Mouse (Mus musculus): Measurements from ENCODE around the gene Rragd. TPM values are rescaled to one million over a fixed set of nuclear protein-coding genes. Genes with fewer than 3 reads are reported as not detected.
"Not testable (repeated sequence)": the region's sequence is repeated elsewhere in the genome, so short reads cannot be mapped to it uniquely, and the experiment has no call there.

The Rragd gene
- polyA plus RNA-seq, 1 experiment from 2014 or later: 22.5 TPM

DNA sequence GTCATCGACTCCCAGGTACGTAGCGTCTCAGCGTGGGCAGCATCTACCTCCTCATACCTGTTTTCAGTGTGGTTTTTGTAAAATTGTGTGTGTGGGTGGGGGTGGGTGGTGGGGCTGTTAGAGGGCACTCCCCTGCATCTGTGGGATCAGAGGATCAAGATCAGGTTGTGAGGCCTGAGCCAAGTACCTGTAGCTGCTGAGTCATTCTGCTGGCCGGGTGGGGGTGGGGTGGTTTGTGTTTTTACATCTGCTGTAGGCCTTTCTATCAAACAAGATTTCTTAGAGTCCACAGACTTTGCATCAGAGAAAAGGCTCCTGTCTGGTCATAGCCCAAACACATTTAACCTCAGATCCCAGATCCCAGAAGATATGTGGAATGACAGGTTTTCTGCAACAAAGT lies 13.2 kb downstream of the Rragd start:
- H3K27me3 ChIP-seq (replicated peaks; ENCODE audit: low read depth, poor library complexity, severe bottlenecking): no peaks in the 10 kb centered on the region
- DNase-seq (ENCODE audit: low spot score): no peak
- H3K27ac ChIP-seq (replicated peaks): no peak overlapping the region
- 92% methylated on average over 5 of the region's 5 CpGs for WGBS
- H3K9me3 ChIP-seq: 0 out of 2 replicates have a peak, but pooled peaks cover 3% of the 10 kb centered on the region
- no peaks in the 10 kb centered on the region for H3K4me1 ChIP-seq
- peaks cover 25% of the 10 kb centered on the region for H3K36me3 ChIP-seq (replicated peaks)
- no peak overlapping the region for H3K4me3 ChIP-seq

DNA sequence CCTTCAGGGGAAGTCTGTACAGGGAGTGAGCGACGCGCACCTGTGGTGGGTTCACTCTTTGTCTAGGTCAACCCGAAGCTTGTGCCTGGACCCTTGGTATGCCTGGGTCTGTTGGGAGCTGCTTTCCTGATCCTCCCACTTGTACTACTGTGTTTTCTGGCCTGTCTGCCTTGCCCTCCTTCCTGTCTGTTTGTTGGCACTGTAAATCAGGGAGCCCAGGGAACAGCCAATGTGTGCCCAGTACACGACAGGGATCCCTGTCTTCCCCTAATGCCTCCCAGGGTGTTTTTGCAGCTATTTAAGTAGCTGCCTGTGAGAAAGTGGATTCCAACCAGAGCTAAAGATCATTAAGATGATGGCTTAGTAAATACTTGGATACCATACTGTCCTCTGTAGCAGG lies 14.7 kb downstream of the Rragd start:
- 89% methylated on average over 5 of the region's 5 CpGs for WGBS
- Histone ChIP-seq H3K9me3 (0 out of 2 replicates have a peak, but pooled peaks cover 3% of the 10 kb centered on the region), H3K27me3 (replicated peaks; ENCODE audit: low read depth, poor library complexity, severe bottlenecking) (no peaks in the 10 kb centered on the region), H3K4me1 (no peaks in the 10 kb centered on the region), H3K4me3 (no peak overlapping the region), H3K27ac (replicated peaks) (no peak overlapping the region), H3K36me3 (replicated peaks) (peaks cover 25% of the 10 kb centered on the region)
- no peak for DNase-seq (ENCODE audit: low spot score)

DNA sequence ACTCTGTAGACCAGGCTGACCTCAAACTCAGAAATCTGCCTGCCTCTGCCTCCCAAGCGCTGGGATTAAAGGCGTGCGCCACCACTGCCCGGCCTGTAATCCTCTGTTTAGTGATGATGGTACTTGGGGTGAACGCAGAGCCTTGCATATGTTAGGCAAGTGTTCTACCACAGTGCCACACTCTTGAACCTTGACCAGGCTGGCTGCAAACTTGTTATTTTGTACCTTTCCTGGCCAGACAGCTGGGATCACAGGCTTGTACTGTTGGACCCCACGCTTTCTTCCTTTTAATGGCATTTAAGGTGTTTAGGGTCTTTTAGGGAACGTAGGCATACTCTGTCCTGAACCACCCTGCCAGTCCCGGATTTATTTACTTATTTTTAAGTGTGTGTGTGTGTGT lies 16.2 kb downstream of the Rragd start:
- no peak overlapping the region for H3K27ac ChIP-seq (replicated peaks)
- H3K36me3 ChIP-seq (replicated peaks): peaks cover 30% of the 10 kb centered on the region
- H3K9me3 ChIP-seq: 0 out of 2 replicates have a peak, but pooled peaks cover 2% of the 10 kb centered on the region
- no peak for DNase-seq (ENCODE audit: low spot score)
- no peaks in the 10 kb centered on the region for H3K4me1 ChIP-seq
- no peaks in the 10 kb centered on the region for H3K27me3 ChIP-seq (replicated peaks; ENCODE audit: low read depth, poor library complexity, severe bottlenecking)
- no peak overlapping the region for H3K4me3 ChIP-seq
- 94% methylated on average over 8 of the region's 8 CpGs for WGBS

DNA sequence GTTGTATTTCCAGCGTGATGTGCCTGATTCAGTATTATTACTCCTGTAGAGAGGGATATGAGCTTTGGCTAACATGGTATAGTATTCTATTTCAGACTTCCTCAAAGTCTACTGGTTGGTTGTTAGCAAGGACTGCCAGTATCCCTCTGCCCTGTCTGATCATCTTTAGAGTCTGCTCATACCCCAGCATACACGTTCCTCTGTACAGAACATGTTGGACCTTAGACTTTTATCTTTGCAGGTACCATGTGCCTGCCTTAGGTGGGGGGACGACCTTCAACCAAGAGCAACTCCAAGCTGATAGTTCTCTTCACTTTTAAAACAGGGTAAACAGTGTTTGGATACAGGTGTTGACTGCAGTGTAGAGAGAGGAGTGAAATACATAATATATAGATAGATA lies 19.2 kb downstream of the Rragd start:
- Histone ChIP-seq H3K9me3 (no peaks in the 10 kb centered on the region), H3K4me1 (no peaks in the 10 kb centered on the region), H3K27ac (replicated peaks) (no peak overlapping the region), H3K27me3 (replicated peaks; ENCODE audit: low read depth, poor library complexity, severe bottlenecking) (no peaks in the 10 kb centered on the region), H3K4me3 (no peak overlapping the region), H3K36me3 (replicated peaks) (peaks cover 46% of the 10 kb centered on the region)
- DNase-seq (ENCODE audit: low spot score): no peak
- WGBS: 88% methylated on average over 3 of the region's 3 CpGs

DNA sequence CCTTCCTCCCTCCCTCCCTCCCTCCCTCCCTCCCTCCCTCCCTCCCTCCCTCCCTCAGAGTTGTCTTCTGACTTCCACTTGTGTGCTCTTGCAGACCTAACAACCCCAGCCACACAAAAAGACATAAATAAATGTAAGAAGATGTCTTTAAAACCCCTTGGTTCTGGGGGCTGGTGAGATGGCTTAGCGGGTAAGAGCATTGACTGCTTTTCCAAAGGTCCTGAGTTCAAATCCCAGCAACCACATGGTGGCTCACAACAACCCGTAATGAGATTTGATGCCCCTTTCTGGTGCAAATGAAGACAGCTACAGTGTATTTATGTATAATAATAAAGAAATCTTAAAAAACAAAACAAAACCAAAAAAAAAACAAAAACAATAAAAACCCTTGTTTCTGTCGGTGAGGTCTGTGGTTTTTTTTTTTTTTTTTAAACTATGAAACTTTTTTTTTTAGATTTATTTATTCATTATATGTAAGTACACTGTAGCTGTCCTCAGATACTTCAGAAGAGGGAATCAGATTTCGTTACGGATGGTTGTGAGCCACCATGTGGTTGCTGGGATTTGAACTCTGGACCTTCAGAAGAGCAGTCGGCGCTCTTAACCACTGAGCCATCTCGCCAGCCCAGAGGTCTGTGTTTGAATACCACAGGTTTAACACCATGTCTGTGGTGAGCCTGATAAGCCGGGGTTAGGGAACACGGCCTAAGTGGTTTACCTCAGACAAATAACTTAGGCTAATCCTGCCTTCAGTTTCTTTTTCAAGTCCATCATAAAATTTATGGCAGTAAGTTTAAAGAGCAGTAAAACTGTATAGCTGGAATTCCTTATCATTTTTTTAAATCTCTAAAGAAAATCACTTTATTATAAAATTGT lies 23.0 kb downstream of the Rragd start:
- not testable (repeated sequence) for DNase-seq (ENCODE audit: low spot score); H3K27me3 ChIP-seq (replicated peaks; ENCODE audit: low read depth, poor library complexity, severe bottlenecking); H3K27ac ChIP-seq (replicated peaks); H3K4me3 ChIP-seq; H3K4me1 ChIP-seq; H3K9me3 ChIP-seq
- H3K36me3 ChIP-seq (replicated peaks): peaks cover 51% of the 10 kb centered on the region
- WGBS: 91% methylated on average over 10 of the region's 10 CpGs

DNA sequence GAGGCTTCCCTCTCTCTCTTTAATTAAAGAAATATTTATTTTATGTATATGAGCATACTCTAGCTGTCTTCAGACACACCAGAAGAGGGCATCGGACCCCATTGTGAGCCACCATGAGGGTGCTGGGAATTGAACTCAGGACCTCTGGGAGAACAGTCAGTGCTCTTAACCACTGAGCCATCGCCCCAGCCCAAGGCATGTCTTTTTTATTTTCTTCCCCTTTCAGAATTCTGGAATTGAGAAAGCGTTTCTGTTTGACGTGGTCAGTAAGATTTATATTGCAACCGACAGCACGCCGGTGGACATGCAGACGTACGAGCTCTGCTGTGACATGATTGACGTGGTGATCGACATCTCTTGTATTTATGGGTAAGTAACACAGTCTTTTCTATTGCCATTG lies 24.0 kb downstream of the Rragd start:
- Histone ChIP-seq H3K27ac (replicated peaks) (no peak overlapping the region), H3K9me3 (no peaks in the 10 kb centered on the region), H3K36me3 (replicated peaks) (peaks cover 51% of the 10 kb centered on the region), H3K27me3 (replicated peaks; ENCODE audit: low read depth, poor library complexity, severe bottlenecking) (no peaks in the 10 kb centered on the region), H3K4me1 (no peaks in the 10 kb centered on the region), H3K4me3 (no peak overlapping the region)
- DNase-seq (ENCODE audit: low spot score): no peak
- WGBS: 95% methylated on average over 11 of the region's 11 CpGs

DNA sequence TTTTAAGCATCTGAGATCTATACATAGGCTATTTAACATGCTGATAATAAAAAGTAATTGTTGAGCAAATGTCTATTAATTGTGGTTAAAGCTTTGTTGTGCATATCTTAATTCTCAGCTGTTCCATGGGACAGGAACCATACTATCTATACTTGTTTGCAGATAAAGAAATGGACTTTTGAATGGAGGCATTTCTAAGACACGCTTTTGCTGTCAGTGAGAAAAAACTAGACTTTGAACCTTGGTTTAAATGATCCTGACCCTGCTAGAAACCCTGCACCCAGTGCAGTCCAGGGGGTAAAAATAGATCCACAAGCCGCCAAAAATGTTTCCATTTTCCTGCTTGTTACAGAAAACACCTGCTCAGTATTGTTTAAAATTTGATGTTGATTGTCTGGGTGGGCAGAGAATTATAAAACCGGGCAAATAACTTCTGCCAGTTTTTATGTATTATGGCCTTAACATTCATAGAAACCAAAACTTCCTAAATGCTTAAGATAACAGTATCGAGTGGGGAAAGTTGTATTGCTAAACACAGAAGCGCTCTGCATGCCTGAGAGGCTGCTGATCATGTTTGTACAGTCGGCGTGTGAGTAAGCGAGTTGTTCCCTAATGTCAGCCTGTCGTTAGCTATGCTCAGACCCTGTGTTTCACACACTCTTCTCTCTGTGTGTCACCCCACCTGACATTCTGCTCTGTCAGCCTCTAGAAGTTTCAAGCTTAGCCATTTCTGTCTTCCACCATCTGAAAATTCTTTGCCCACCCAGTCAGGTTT lies 24.8 kb downstream of the Rragd start:
- H3K4me1 ChIP-seq: no peaks in the 10 kb centered on the region
- H3K27me3 ChIP-seq (replicated peaks; ENCODE audit: low read depth, poor library complexity, severe bottlenecking): no peaks in the 10 kb centered on the region
- 91% methylated on average over 9 of the region's 9 CpGs for WGBS
- no peaks in the 10 kb centered on the region for H3K9me3 ChIP-seq
- DNase-seq (ENCODE audit: low spot score): no peak
- H3K27ac ChIP-seq (replicated peaks): no peak overlapping the region
- peaks cover 55% of the 10 kb centered on the region for H3K36me3 ChIP-seq (replicated peaks)
- H3K4me3 ChIP-seq: no peak overlapping the region

DNA sequence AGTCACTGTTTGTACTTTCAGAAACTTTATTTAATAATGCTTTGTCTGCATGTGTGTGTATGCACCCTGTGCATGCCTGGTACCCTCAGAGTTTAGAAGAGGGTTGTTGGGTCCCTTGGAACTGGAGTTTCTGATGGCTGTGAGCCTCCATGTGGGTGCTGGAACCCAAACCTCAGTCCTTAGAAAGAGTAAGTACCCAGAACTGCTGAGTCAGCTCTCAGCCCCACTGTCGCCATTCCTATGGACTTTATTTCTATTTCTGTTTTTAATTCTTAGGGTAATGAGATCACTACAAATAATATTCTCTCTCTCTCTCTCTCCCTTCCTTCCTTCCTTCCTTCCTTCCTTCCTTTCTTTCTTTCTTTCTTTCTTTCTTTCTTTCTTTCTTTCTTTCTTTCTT lies 27.2 kb downstream of the Rragd start:
- H3K9me3 ChIP-seq: no peaks in the 10 kb centered on the region

DNA sequence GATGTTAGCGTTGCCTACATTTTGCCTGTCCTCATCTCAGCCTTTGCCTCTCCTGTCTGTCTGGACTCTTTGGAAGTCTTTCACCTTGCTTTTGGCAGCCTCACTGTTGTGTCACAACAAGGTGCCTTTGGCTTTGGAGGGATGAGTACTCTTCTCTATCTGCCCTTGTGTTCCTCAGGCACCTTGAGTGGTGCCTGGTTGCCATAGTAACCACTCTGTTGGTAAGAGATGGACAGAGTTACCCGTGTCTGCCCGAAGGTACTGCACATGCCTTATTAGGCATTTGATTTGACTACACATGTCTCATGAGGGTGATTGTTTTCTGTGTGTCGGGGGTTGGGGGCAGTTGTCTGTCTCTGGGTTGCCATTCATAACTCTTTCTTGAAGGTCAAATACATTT lies 29.6 kb downstream of the Rragd start:
- H3K36me3 ChIP-seq (replicated peaks): peaks cover 57% of the 10 kb centered on the region
- H3K27me3 ChIP-seq (replicated peaks; ENCODE audit: low read depth, poor library complexity, severe bottlenecking): no peaks in the 10 kb centered on the region
- H3K4me3 ChIP-seq: no peak overlapping the region
- WGBS: 85% methylated on average over 4 of the region's 4 CpGs
- no peak for DNase-seq (ENCODE audit: low spot score)
- no peak overlapping the region for H3K27ac ChIP-seq (replicated peaks)
- H3K4me1 ChIP-seq: no peaks in the 10 kb centered on the region
- no peaks in the 10 kb centered on the region for H3K9me3 ChIP-seq

More for the DNA sequence above, 27.2 kb downstream of the Rragd start:
- no peaks in the 10 kb centered on the region for H3K4me1 ChIP-seq
- 90% methylated on average over 1 of the region's 1 CpGs for WGBS
- H3K4me3 ChIP-seq: no peak overlapping the region
- no peak overlapping the region for H3K27ac ChIP-seq (replicated peaks)
- peaks cover 69% of the 10 kb centered on the region for H3K36me3 ChIP-seq (replicated peaks)
- no peaks in the 10 kb centered on the region for H3K27me3 ChIP-seq (replicated peaks; ENCODE audit: low read depth, poor library complexity, severe bottlenecking)
- no peak for DNase-seq (ENCODE audit: low spot score)

DNA sequence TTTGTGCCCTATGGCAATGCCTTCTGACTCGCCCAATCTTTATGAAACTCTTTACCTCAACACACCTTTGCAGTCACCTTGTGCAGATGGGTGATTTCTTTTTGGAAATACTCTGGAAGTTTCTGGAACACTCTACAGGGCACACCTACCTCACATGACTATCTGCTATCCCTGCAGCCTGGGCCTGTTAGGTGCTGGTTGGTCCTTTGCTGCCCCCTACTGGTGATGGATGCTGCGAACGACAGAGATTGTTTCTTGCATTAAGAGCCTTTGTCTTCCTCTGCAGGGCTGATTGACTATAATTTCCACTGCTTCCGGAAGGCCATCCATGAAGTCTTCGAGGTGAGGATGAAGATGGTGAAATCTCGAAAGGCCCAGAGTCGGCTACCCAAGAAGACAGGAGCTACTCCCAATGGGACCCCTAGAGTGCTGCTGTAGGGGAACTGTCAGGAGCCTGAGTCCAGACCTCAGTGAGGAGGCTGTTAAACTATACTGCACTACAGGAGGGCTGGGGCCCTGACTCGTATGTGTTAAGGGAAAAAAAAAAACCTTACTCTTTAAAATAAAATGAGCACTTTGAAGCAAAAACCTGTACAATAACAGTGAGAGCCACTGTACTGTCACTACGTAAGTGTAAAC lies 35.6 kb downstream of the Rragd start:
- H3K36me3 ChIP-seq (replicated peaks): peaks cover 43% of the 10 kb centered on the region
- WGBS: 58% methylated on average over 9 of the region's 9 CpGs

DNA sequence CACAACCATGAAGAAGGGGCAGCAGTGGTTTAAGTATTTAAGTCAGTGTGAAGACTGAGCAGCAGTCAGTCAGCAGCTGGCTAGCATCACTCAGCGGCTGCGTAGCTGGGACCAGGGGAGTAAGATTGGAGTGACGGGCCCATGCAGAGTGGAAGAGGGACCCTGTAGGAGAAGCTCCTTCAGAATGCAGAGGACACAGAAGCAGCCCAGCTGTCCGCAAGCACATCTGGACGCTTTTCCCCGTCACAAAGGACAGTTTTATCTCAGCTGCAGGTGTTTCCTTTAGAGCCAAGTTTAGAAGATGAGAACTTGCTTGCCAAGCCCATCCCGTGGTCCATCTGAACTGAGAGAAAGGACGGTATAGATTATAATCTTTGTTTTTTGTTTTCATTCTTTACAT lies 41.6 kb downstream of the Rragd start:
- 82% methylated on average over 8 of the region's 8 CpGs for WGBS

More for the DNA sequence above, 35.6 kb downstream of the Rragd start:
- no peaks in the 10 kb centered on the region for H3K4me1 ChIP-seq
- no peaks in the 10 kb centered on the region for H3K27me3 ChIP-seq (replicated peaks; ENCODE audit: low read depth, poor library complexity, severe bottlenecking)
- no peak overlapping the region for H3K27ac ChIP-seq (replicated peaks)
- peak; percentile 89 for DNase-seq (ENCODE audit: low spot score)
- H3K4me3 ChIP-seq: no peak overlapping the region
- H3K9me3 ChIP-seq: no peaks in the 10 kb centered on the region

DNA sequence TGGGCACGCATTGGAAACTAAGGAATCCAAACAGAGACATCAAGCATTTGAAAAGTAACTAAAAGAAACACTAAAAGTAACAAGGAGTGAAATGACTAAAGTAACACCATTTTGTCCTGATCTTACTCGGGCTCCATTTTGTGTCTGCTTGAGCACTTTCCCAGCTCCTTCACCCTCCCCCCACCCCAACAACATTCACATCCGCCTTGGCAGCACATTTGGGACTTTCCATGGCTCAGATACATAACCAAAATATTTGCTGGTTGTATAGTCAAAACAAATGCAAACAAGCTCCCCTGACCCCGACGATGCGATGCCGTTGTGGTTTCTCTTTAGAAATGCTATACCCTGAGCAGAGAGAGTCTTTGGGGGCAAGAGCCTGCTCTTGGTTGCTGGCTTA lies 46.3 kb downstream of the Rragd start:
- Histone ChIP-seq H3K27ac (replicated peaks) (no peak overlapping the region), H3K9me3 (no peaks in the 10 kb centered on the region), H3K36me3 (replicated peaks) (peaks cover 17% of the 10 kb centered on the region; the same call in 1 of the 2 replicates), H3K27me3 (replicated peaks; ENCODE audit: low read depth, poor library complexity, severe bottlenecking) (no peaks in the 10 kb centered on the region), H3K4me3 (no peak overlapping the region), H3K4me1 (peaks cover 19% of the 10 kb centered on the region)
- WGBS: 90% methylated on average over 7 of the region's 7 CpGs
- no peak for DNase-seq (ENCODE audit: low spot score)

More for the DNA sequence above, 41.6 kb downstream of the Rragd start:
- Histone ChIP-seq H3K27me3 (replicated peaks; ENCODE audit: low read depth, poor library complexity, severe bottlenecking) (no peaks in the 10 kb centered on the region), H3K4me3 (no peak overlapping the region), H3K27ac (replicated peaks) (no peak overlapping the region), H3K9me3 (no peaks in the 10 kb centered on the region), H3K36me3 (replicated peaks) (peaks cover 27% of the 10 kb centered on the region), H3K4me1 (no peaks in the 10 kb centered on the region)
- no peak for DNase-seq (ENCODE audit: low spot score)
